Mouse (Mus musculus) cerebral cortex, adult 2 months (tissue): ENCODE data around the gene Zfand6.

Source experiments
- WGBS: fragments of 180-500 bp; shearing (Covaris S2); methylation state at CpG from one replicate; pipeline ENCODE4 v1.1.7; 2018; 5-methylcytosine and 5-hydroxymethylcytosine counted together

Gene Zfand6

DNA sequence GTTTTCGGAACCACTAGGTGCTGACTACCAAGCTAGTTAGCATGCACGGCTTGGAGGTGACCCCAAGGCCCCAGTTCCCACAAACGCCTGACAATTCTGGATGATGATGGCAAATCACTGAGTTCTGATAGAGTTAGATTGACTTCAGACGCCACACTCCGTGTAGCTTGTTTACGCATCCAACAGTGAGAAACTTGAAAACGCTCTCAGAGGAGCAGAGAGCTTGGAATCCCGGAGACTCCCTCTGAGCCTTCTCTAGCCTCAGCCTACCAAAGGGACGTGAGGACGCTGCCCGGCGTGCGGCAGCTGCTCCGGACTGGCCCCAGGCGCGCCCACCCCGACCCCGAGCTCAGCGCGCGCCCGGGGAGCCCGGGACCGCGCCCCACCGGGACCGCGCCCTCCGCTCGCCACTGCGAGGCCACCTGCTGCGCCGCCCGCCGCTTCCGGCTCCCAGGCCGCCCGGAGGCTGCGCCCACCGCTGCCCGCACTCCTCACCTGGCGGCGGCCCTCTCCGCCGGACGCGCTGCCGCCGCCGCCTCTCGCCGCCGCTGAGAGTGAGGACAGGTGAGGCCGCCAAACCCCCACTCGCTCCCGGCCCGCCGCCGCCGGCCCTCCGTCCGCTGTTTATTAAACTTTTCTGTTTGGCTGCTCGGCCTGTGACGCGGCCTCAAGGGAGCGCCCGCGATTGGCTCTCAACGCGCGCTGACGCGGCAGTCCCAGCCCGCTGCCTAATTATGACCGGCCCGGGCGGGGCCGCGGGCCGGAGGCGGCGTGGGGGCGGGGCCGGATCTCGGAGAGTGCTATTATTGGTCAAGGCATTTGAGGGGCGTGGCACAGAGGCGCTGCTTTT lies at the start of gene Zfand6:
Gene Zfand6 (minus strand): TSS at position 709 of the 850 bp plus-strand sequence.
- WGBS: under 1% methylated on average over 82 of the region's 87 CpGs

DNA sequence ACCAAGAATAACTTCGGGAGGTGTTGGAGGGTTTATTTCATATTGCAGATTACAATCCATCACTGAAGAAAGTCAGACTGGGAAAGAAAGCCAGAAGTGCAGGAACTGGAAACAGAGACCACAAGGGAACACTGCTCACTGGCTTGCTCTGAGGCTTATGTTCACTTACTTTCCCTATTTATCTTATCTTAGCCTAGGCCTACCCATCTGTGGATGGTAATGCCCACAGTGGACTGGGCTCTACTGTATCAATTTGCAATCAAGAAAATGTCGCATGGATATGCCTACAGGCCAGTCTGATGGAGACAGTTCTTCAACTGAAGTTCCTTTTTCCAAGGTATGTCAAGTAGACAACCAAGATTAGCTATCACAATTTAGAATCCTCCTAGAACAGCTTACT lies 47.0 kb upstream of the Zfand6 start:
- WGBS: 96% methylated on average over 2 of the region's 2 CpGs

DNA sequence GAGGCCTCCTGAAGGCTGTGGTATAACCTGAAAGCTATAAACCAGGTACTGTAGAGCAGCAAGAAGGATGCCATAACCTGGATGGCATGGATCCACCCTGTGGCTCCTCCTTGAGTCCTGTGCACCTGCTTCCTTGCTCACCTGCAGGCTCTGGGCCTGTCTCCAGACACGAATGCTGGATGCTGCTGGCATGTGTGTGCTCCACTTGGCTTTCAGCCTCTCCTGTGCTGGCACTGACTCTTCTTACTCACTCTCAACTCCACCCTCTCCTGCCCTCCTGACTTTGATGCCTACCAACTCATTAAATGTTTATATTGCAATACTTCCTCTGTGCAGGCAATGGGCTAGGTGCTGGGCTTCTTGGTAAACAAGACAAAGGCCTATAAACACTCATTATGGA lies 43.3 kb upstream of the Zfand6 start:
- WGBS: 75% methylated on average over 1 of the region's 1 CpGs

DNA sequence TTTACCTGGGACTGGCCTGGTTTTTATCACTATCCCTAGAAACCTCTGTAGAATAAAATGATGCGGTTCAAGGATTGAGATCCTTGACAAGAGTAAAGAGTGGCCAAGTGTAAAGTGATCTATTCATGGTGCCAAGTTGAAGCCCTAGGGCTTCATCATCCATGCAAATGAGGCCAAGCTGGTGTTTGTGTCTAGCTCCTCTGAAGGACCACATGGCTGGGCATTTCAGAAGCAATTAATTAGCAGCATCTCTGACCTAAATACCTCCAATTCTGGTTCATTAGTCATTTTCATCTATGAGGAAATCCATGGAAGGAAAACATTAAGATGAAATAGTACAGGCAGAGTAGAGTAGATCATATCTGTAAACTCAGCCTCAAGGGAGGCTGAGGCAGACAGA lies 42.3 kb upstream of the Zfand6 start:
- WGBS: 89% methylated on average over 1 of the region's 1 CpGs

DNA sequence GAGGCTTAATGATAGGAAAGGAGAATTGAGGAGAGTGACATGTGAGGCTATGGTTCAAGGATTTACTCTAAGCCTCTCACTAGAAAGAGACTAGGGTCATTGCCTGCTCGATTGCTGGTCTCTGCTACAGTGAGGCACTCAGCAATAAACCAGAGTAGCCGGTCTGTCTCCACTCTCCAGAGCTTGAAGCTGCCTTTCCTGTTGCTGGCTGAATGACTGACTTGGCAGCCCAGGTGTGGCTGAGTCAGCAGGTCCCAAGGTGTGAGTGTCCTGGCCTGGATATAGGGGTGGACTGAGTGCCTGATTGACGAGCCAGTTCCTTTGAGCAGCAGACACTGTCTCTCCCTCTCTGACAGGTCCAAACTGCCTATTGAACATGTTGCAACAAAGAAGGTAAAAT lies 41.3 kb upstream of the Zfand6 start:
- 95% methylated on average over 3 of the region's 3 CpGs for WGBS

DNA sequence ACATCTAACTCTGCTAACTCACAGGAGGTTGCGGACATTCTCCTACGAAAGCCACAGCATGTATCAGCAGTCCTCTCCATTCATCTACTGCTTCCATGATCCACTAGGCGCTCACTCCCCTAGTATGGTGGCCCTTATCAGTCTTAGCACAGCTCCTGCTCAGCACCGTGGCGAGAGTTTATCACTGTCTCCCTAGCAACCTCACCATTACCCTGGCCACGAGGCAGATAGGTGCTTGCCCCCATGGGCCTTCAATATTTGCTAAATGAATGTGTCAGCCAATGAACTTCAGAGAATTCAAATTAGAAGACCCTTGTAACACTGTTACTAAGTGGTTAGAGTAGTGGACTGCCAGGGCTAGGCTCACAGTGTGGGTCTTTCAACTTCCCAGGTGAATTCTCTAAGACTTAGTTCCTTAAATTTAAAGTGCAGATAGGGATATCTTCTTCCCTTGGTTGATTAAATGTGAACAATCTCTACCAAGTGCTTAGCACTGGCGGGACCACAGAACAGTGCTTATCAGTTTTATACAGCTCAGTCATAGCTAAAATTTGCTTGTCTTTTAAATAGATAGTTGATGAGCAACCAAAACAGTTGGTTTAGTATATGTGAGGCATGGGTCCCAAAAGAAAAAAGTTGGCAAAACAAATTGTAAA lies 33.2 kb upstream of the Zfand6 start:
- 80% methylated on average over 7 of the region's 7 CpGs for WGBS

DNA sequence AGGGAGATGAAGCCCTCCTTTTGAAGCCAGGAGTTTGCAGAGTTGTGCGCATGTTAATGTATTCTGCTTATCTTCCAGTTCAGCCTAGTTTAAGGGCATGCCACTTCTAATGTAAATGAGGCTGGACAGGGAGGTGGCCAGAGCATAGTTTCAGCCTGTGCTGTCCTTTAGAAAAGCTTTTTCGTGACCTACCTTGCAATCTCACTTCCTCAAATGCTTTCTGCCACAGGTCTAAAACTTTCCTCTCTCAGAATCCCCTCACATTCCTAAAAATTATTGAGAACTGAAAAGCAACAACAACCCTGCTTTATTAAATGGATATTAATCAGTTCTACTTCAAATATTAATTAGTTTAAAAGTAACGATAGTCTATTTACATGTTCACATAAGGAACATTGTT lies 17.1 kb upstream of the Zfand6 start:
- WGBS: 84% methylated on average over 3 of the region's 3 CpGs

DNA sequence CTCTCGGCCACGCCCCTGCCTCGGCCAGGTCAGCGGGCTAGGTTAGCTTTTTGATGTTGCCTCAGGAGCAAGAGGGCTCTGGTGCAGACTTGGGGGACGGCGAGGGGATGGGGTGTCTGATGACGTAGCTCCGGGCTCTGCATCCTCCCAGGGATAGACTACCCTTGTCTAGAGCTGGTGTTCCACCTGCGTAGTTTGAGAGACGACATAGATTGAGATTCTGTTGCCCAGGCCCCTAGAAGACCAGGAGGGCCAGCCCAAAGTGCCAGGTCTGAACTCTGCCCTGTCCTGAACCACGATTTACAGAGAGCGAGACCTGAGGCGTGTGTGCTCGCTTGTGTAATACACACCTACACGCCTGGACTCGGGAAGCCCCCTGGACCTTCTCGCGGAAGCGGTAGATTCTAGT lies 346 bp upstream of the Zfand6 start:
- 3% methylated on average over 19 of the region's 19 CpGs for WGBS

DNA sequence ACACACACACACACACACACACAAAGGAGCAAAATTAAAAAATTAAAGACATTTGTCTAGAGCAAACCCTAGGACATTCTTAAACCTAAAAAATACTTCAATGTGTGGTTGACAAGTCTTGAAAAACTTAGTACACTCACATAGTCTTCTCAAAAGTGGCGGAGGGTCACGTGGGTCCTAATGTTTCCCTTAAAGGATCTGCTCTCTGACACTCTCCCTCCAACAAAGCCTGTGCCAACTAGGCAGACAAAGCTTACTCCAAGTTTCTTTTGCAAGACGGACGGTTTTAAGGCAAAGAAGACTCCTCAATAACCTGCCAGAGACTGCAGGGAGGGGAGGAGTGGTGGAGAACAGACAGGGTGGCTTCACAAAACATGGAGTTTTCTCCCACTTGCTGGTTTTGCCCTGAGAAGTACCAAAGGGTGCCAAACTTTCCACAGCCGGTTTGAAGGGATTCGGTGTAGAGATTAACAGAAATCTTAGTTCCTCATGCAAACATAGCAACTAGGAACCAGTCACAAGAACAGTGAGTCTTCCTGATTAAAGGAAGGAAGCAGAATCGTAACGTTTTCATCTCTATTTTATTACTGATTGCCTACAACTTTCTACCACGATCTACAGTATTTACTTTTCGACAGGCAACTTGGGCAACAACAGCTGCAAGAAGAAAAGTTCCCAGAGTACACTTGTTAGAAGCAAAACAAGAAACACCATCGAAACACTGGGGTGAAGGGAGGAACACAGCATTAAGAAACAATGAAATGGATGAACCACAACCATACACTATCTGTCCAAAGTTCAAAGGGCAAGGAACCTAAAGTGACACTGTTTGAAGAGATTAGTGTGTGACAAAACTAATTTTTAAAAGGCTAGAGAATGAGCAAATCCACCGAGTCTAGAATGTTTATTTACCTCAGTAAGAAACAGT lies 1.8 kb downstream of the Zfand6 start:
- 60% methylated on average over 12 of the region's 12 CpGs for WGBS

DNA sequence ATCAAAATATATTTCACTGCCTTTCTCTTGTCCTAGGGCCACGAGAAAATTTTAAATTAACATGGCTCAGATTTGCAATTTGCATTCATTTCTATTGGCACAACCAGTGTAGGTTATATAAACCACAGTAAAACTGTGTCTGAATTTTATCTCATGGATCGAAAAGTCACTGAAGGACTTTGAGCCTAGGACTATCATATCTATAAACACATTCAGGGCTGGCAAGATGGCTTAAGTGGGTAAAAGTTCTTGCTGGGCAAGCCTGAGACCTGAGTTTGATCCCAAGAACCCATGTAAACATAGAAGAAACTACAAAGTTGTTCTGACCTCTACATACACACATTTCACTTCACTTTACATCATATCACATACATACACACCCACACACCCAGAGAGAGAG lies 3.4 kb downstream of the Zfand6 start:
- WGBS: 76% methylated on average over 2 of the region's 2 CpGs

DNA sequence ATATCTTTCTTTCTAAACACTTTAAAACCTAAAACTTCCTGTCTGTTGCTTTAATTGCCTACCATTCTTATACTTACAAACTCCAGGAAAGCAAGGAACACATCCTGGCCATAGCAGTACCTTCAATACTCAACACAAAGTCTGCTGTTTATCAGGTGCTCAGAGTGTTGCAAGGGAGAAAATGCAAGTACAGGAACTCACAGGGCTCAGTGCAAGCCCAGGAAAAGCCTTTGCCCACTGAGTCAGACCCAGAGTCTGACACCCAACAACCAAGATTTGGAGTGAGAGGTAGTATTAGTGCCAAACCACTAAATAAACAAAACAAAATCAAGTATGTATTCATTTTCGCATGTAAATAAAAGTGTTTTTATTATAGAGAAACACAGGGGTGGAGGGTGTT lies 5.1 kb downstream of the Zfand6 start:
- WGBS: 98% methylated on average over 1 of the region's 1 CpGs

DNA sequence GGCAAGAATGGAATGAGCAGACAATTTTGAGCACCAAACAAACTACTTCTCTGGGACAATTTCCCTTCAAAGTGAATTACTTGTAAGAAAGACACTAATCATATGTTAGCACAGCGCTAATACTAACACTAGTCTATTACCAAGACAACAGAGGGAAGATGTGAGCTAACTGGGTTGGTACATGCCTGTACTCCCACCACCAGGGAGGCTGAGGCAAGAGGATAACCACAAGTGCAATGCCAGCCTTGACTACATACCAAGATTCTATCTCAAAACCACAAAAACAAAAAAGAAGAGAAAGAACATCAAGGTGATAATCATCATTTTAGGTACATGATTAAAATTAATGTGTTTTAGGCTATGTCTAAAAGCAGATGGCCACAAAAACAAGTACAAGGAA lies 8.2 kb downstream of the Zfand6 start:
- WGBS: 83% methylated on average over 1 of the region's 1 CpGs

DNA sequence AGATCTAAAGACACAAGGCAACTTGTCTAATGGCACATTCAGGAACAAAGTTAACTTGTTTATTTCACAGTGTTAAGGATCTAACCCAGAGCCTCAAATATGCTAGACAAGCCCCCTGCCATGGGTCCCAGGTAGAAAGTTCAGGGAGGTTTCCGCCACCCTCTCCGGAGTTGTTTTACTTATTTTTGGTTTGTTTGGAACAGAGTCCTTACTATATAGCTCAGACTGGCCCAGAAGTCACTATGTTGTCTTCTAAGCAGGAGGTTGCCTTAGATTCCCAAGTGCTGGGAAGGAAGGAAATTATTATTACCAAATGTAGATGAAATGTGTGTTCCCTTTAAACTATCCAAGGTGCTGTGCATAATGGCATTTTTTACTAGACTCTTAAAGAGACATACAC lies 9.7 kb downstream of the Zfand6 start:
- WGBS: 52% methylated on average over 2 of the region's 2 CpGs

DNA sequence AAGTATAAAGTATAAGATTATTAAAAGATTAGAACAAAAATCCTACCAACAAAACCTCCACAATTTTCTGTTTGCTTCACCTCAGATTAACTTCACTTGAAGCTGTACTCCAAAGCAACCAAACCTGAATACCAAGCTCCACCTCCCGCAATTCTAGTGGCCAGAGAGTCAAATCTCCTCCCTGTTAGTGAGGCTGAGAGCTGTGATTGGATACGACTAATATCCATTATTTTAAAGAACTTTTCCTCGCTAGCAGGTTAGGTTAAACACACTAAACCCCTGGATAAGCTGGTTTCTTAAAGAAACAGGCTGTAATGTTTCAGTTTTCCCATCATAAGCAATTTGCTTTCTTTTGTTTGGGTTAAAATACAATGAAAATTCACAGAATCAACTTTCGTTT lies 10.5 kb downstream of the Zfand6 start:
- WGBS: 1% methylated on average over 4 of the region's 4 CpGs

DNA sequence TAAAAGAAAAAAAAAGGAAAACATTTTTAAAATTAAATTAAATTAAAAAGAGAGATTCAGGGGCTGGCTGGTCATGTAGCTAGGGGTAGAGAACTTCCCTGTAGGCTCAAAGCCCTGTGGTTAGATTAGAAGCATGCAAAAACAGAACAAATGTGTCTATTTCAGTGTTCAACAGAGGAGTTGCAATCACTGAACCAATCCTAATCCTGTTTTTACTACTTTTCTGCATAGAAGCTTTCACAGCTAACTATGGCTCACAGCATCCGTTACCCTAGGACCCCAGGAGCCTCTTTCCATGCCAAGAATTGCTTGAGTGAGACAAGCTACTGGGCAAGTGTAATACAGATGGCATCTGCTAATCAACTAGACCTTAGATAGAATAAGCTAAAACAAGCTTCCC lies 16.7 kb downstream of the Zfand6 start:
- WGBS: 28% methylated on average over 1 of the region's 1 CpGs

DNA sequence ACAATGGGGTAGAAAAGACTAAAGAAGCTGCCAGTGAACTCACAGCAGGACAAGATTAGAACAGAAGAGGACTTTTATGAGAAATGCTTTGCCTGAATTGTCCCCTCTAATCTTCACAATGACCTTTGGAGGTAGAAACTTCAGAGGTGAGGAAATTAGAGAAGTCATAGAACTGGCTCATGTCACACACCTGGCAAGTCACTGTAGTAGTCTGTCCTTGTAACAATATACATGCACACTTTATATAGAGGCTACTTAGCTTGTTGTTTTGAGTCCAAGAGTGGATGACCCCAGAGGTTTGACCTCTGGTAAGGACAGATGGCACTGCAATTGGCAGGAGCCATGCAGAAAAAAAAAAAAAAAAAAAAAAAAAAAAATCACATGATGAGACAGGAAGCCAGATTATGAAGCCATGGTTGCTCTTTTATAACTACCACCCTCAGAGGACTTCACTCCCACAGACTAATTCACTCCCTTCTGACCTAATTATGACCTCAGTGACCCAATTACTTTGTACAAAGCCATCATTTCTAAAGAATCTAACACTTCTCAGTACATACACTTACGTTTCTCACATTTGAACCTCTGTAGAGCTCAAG lies 20.1 kb downstream of the Zfand6 start:
- WGBS: 78% methylated on average over 1 of the region's 1 CpGs

DNA sequence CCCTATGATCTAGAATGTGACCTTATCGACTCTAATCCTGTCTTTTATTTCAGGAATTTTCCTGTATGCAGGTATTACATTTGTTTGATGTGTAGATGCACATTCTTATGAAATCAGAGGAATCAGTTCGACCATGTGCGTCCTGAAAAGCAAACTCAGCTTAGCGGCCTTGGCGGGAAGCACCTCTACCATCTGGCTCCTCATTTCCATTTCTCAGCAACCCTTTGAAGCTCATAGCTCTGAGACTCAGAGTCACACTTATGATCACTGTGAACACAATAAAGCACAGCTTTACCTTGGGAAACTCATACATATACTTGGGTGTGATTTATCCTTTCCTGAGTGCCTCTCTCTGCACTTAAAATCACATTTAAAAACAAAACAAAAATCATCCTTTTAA lies 21.8 kb downstream of the Zfand6 start:
- WGBS: 55% methylated on average over 5 of the region's 5 CpGs

DNA sequence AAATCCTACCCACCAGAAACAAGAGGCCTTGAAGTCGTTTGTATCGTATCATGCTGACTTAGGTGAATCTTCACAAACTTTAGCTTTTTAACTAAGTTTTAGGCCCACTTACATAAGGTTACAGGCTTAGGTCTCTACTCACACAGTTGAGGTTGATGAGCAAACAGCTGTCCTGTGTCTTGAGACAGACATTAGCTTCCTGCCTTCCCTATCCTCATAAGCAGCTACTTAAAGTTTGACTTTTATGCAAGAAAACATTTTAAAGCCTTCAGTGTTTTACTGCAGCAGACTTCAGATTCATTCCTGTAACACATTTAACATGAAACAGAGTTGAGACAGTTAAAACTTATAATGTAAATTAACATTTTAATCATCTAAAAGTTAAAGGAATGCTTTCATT lies 37.0 kb downstream of the Zfand6 start:
- 80% methylated on average over 2 of the region's 2 CpGs for WGBS

DNA sequence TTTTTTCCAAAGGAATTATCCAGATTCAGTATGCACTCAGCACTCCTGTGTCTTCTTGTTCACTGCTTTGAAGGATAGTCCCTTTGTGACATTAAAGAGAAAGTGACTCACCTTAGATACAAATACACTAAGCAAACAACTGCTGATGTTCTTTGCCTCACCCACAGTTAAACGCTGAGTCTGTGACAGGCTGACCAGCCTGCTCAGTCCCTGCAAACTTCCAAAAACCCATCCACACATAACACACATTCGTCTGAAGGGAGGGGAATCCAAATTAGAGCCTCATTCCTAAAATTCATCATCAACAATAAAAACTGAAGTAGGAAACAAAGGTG lies 37.8 kb downstream of the Zfand6 start:
- 64% methylated on average over 2 of the region's 2 CpGs for WGBS

DNA sequence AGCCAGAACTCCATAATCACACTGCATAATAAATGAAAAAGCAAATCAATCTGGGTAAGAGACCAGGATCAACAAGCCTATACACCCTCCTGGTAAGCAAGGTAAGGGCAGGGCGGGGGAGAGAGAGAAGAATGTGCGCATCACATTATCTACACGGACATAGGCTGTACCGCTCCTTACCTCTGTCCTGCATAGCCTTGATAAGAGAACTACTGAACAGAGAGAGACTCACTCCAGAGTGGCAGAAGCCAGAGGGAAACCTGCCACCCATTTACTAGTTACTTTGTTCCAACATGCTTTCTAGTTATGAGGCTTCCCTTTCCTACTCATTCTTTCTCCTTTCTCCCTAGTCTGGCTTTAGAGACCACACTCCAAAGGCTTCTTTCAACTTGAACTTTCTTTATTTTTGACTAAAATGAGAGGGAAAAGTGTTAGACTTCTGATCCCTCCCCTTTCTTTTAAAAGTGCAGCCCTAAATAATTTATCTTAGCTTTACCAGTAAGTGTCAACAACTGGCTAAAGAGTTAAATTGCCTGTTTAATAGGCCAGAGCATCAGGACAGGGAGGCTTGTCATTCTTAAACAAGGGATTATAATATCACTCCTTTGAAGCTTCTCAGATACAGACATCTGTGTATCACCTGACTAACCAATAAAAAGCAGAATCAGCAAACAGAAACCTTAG lies 38.3 kb downstream of the Zfand6 start:
- 91% methylated on average over 4 of the region's 4 CpGs for WGBS

DNA sequence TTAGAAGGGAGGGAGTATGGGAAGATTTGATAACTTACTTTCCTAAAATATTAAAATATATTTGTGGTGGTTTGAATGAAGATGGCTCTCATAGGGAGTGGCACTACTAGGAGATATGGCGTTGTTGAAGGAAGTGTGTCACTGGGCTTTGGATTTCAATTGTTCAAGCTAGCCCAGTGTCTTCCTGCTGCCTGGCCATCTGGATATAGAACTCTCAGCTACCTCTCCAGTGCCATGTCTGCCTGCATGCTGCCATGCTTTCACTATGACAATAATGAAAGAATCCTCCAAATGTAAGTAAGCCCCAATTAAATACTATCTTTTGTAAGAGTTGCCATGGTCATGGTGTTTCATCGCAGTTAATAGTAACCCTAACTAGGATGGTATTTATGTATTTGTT lies 40.7 kb downstream of the Zfand6 start:
- WGBS: 78% methylated on average over 2 of the region's 2 CpGs
